Mouse (Mus musculus): Measurements from ENCODE around the gene Atg10. TPM values are rescaled to one million over a fixed set of nuclear protein-coding genes. Genes with fewer than 3 reads are reported as not detected.

The Atg10 gene
- polyA plus RNA-seq, 1 experiment from 2014 or later: 18.8 TPM

DNA sequence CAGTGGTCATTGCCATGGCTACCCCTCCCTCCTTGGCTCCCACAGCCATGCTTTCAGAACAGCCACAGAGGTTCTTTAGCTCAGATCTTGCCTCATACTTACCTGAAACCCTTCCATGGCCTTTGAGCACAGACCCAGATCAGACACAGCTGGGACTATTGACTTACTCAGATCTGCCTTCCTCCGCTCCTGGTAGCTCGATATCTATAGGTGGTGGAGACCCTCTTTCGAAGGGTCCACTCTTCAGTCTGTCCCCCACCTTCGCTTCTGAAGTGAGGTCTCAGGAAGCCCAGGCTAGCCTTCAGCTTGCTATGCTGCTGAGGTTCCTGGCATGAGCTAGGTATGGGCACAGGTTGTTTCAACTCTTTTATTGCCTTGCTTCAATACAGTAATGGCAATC is 309.0 kb downstream of the Atg10 start:
- Histone ChIP-seq H3K36me3 (ENCODE audit: control insufficient read depth, insufficient read depth, low read length) (no peaks in the 10 kb centered on the region), H3K27me3 (ENCODE audit: control insufficient read depth, insufficient read depth, low read length) (no peaks in the 10 kb centered on the region), H3K4me3 (ENCODE audit: low read depth, low read length) (no peak overlapping the region), H3K27ac (ENCODE audit: low read depth, low read length) (no peak overlapping the region), H3K9ac (replicated peaks; ENCODE audit: low read depth, low read length) (no peak overlapping the region), H3K9me3 (ENCODE audit: control insufficient read depth, low read length) (no peaks in the 10 kb centered on the region), H3K4me2 (ENCODE audit: low read depth, low read length) (no peak overlapping the region), H3K4me1 (ENCODE audit: control insufficient read depth, insufficient read depth, low read length) (no peaks in the 10 kb centered on the region; the same call in 1 of the 2 replicates)
- 96% methylated on average over 4 of the region's 4 CpGs for WGBS
- ATAC-seq (ENCODE audit: low read depth): no peak

- Histone ChIP-seq H3K9ac (replicated peaks; ENCODE audit: low read depth, low read length) (no peak overlapping the region), H3K27me3 (ENCODE audit: control insufficient read depth, insufficient read depth, low read length) (no peaks in the 10 kb centered on the region), H3K4me3 (ENCODE audit: low read depth, low read length) (no peak overlapping the region), H3K27ac (ENCODE audit: low read depth, low read length) (peak overlapping the region; percentile 52), H3K4me1 (ENCODE audit: control insufficient read depth, insufficient read depth, low read length) (no peaks in the 10 kb centered on the region; the same call in 1 of the 2 replicates), H3K4me2 (ENCODE audit: low read depth, low read length) (no peak overlapping the region), H3K9me3 (ENCODE audit: control insufficient read depth, low read length) (no peaks in the 10 kb centered on the region), H3K36me3 (ENCODE audit: control insufficient read depth, insufficient read depth, low read length) (no peaks in the 10 kb centered on the region)
- ATAC-seq (ENCODE audit: low read depth): peak; percentile 41
- WGBS: 33% methylated on average over 7 of the region's 7 CpGs
These were observed 310.0 kb downstream of the Atg10 start for GRCm38 (mm10) chr13:90913675-90914192.

DNA sequence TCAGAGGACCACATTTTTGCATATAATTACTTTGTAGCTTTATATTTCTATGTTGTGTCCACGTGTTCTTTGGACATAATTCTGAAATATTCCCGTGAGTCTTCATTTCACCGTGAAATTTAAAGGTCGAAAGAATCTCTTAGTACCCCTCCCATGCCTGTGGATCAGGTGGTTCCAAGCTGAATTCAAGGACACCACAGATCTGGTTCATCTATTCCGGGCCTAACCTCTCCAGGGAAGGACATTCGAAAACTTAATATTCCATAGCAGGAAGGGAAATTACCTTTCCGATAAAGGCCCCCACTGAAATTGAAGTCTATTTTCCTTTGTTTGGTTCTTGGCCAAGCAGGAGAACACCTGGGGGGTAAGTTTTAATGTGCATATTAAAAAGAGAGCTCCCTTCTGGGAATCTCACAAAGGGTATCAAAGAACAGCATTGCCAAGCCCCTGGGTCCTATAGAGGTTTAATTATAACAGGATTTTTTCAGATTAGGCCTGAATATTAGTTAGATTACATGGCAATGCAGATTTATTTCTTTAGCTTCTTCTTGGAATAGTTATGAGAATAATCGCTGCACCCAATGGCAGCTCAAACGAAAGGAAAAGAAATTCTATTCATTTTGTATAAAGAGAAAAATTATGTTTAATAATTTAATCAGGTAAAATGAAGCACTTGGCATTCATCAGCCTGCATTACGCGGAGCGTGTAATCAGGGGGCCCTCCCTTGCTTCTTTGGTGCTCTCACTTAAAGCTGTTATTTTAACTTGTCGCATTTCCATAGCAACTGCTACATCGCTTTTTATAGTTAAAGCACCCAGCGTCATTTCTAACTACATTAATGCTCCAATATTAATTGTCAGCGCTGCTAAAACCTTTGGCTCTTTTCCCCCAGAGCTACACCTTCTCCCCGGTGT is 310.8 kb downstream of the Atg10 start:
- no peaks in the 10 kb centered on the region for H3K27me3 ChIP-seq (ENCODE audit: control insufficient read depth, insufficient read depth, low read length)
- H3K4me1 ChIP-seq (ENCODE audit: control insufficient read depth, insufficient read depth, low read length): no peaks in the 10 kb centered on the region; the same call in 1 of the 2 replicates
- WGBS: 53% methylated on average over 17 of the region's 17 CpGs
- H3K4me2 ChIP-seq (ENCODE audit: low read depth, low read length): no peak overlapping the region
- H3K27ac ChIP-seq (ENCODE audit: low read depth, low read length): peak overlapping the region; percentile 52; the same call in 1 of the 2 replicates
- H3K9me3 ChIP-seq (ENCODE audit: control insufficient read depth, low read length): no peaks in the 10 kb centered on the region
- H3K9ac ChIP-seq (replicated peaks; ENCODE audit: low read depth, low read length): no peak overlapping the region
- no peak overlapping the region for H3K4me3 ChIP-seq (ENCODE audit: low read depth, low read length)
- ATAC-seq (ENCODE audit: low read depth): peak; percentile 64
- no peaks in the 10 kb centered on the region for H3K36me3 ChIP-seq (ENCODE audit: control insufficient read depth, insufficient read depth, low read length)

DNA sequence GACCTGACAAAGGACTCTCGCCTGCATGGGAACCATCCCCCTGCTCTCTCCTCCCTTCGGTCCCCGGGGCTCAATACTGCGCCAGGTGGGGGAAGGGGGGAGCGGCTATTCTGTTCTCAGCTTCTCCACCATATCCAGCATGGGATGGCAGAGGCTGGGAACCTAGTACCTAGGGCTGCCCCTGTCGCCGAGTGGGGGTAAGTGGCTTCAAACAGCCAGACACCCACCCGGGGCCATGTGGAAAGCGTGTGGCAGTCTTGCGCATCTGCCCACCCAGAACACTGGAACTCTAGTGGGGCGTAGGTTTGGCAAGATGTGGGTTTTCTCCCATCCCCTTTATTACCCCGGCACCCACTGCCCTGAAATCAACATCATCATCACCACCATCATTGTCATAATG is 316.4 kb downstream of the Atg10 start:
- H3K4me1 ChIP-seq (ENCODE audit: control insufficient read depth, insufficient read depth, low read length): no peaks in the 10 kb centered on the region
- no peaks in the 10 kb centered on the region for H3K36me3 ChIP-seq (ENCODE audit: control insufficient read depth, insufficient read depth, low read length)
- no peak overlapping the region for H3K9ac ChIP-seq (replicated peaks; ENCODE audit: low read depth, low read length)
- H3K27me3 ChIP-seq (ENCODE audit: control insufficient read depth, insufficient read depth, low read length): no peaks in the 10 kb centered on the region
- WGBS: 91% methylated on average over 12 of the region's 12 CpGs
- H3K9me3 ChIP-seq (ENCODE audit: control insufficient read depth, low read length): no peaks in the 10 kb centered on the region
- H3K4me3 ChIP-seq (ENCODE audit: low read depth, low read length): no peak overlapping the region
- no peak overlapping the region for H3K27ac ChIP-seq (ENCODE audit: low read depth, low read length)
- no peak overlapping the region for H3K4me2 ChIP-seq (ENCODE audit: low read depth, low read length)
- no peak for ATAC-seq (ENCODE audit: low read depth)

DNA sequence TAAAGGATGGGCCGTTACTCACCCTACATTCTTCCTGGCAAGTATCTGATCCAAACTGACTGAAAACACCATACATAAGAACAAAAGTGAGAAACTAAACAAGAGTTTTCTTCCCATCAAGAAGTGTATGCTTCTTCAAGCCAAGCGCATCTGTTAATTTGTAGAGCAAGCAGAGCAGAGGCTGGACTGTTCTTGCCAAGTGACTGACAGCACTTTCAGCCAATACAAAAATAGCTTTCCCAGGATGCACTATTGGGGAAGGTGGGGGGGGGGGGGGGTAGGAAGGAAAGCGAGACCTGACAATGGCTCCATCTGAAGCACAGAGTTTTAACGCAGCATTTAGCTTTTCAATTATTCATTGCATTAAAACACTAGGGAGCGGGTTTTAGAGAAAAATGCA is 318.6 kb downstream of the Atg10 start, which contains the start of gene Atp6ap1l:
TSS of gene Atp6ap1l (minus strand) at position 180 of the 400 bp plus-strand sequence.
- ATAC-seq (ENCODE audit: low read depth): no peak
- no peaks in the 10 kb centered on the region for H3K36me3 ChIP-seq (ENCODE audit: control insufficient read depth, insufficient read depth, low read length)
- no peak within 1 kb of the TSS for H3K27ac ChIP-seq (ENCODE audit: low read depth, low read length)
- no peaks in the 10 kb centered on the region for H3K4me1 ChIP-seq (ENCODE audit: control insufficient read depth, insufficient read depth, low read length)
- no peak within 1 kb of the TSS for H3K4me3 ChIP-seq (ENCODE audit: low read depth, low read length)
- no peaks in the 10 kb centered on the region for H3K9me3 ChIP-seq (ENCODE audit: control insufficient read depth, low read length)
- H3K9ac ChIP-seq (replicated peaks; ENCODE audit: low read depth, low read length): no peak within 1 kb of the TSS
- no peak within 1 kb of the TSS for H3K4me2 ChIP-seq (ENCODE audit: low read depth, low read length)
- 83% methylated on average over 5 of the region's 5 CpGs for WGBS
- no peaks in the 10 kb centered on the region for H3K27me3 ChIP-seq (ENCODE audit: control insufficient read depth, insufficient read depth, low read length)

DNA sequence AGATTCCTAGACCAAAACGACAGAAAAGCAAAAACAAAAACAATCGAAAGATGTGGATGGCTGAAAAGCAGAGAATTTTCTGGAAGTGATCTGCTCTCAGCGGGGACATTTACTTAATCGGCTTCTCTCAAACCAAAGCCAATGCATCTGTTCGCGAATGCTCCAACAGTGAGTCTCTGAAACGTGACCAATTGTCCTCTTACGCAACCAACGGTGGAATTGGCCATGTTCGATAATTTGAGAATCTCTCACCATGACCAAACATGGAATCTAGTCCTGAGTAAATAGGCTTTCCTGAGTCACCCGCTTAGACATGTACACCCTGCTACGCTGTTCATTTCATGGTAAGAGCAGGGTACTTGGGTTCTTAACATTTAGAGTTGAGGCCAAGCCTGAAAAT is 326.9 kb downstream of the Atg10 start:
- Histone ChIP-seq H3K4me3 (ENCODE audit: low read depth, low read length) (no peak overlapping the region), H3K4me2 (ENCODE audit: low read depth, low read length) (no peak overlapping the region), H3K27ac (ENCODE audit: low read depth, low read length) (no peak overlapping the region), H3K9ac (replicated peaks; ENCODE audit: low read depth, low read length) (no peak overlapping the region), H3K27me3 (ENCODE audit: control insufficient read depth, insufficient read depth, low read length) (no peaks in the 10 kb centered on the region), H3K36me3 (ENCODE audit: control insufficient read depth, insufficient read depth, low read length) (no peaks in the 10 kb centered on the region), H3K9me3 (ENCODE audit: control insufficient read depth, low read length) (no peaks in the 10 kb centered on the region), H3K4me1 (ENCODE audit: control insufficient read depth, insufficient read depth, low read length) (no peaks in the 10 kb centered on the region)
- no peak for ATAC-seq (ENCODE audit: low read depth)
- 89% methylated on average over 12 of the region's 12 CpGs for WGBS

GRCm38 (mm10) chr13:90896098-90896497 is 327.7 kb downstream of the Atg10 start:
- Histone ChIP-seq H3K27ac (ENCODE audit: low read depth, low read length) (no peak overlapping the region), H3K9ac (replicated peaks; ENCODE audit: low read depth, low read length) (no peak overlapping the region), H3K4me2 (ENCODE audit: low read depth, low read length) (no peak overlapping the region), H3K9me3 (ENCODE audit: control insufficient read depth, low read length) (no peaks in the 10 kb centered on the region), H3K27me3 (ENCODE audit: control insufficient read depth, insufficient read depth, low read length) (no peaks in the 10 kb centered on the region), H3K36me3 (ENCODE audit: control insufficient read depth, insufficient read depth, low read length) (no peaks in the 10 kb centered on the region), H3K4me3 (ENCODE audit: low read depth, low read length) (no peak overlapping the region), H3K4me1 (ENCODE audit: control insufficient read depth, insufficient read depth, low read length) (no peaks in the 10 kb centered on the region)
- WGBS: 26% methylated on average over 2 of the region's 2 CpGs
- ATAC-seq (ENCODE audit: low read depth): peak; percentile 54; the same call in 1 of the 2 replicates

DNA sequence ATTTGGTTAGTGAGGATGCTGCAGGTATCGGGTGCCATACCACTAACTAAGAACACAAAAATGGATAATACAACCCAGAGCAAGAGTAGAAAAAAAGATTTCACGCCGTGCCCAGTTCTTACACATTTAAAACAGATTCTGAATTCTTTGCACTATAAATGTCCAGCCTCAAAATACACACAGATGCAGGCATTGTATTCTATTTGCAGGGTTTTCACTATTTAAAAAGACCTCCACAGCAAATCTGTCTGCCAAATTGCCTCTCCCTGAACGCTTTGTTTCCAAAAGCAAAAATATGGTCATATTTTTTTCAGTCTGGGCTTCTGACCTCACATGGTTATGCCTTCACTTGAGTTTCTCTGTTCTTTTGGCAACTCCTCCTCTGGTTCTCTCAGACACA is 328.9 kb downstream of the Atg10 start:
- Histone ChIP-seq H3K27me3 (ENCODE audit: control insufficient read depth, insufficient read depth, low read length) (no peaks in the 10 kb centered on the region), H3K27ac (ENCODE audit: low read depth, low read length) (no peak overlapping the region), H3K36me3 (ENCODE audit: control insufficient read depth, insufficient read depth, low read length) (no peaks in the 10 kb centered on the region), H3K9ac (replicated peaks; ENCODE audit: low read depth, low read length) (no peak overlapping the region), H3K4me1 (ENCODE audit: control insufficient read depth, insufficient read depth, low read length) (no peaks in the 10 kb centered on the region), H3K9me3 (ENCODE audit: control insufficient read depth, low read length) (no peaks in the 10 kb centered on the region), H3K4me3 (ENCODE audit: low read depth, low read length) (no peak overlapping the region), H3K4me2 (ENCODE audit: low read depth, low read length) (no peak overlapping the region)
- no peak for ATAC-seq (ENCODE audit: low read depth)
- 91% methylated on average over 4 of the region's 4 CpGs for WGBS

GRCm38 (mm10) chr13:90890111-90890510 is 333.7 kb downstream of the Atg10 start:
- Histone ChIP-seq H3K36me3 (ENCODE audit: control insufficient read depth, insufficient read depth, low read length) (no peaks in the 10 kb centered on the region), H3K4me2 (ENCODE audit: low read depth, low read length) (no peak overlapping the region)
- 93% methylated on average over 5 of the region's 5 CpGs for WGBS

More at GRCm38 (mm10) chr13:90890111-90890510, 333.7 kb downstream of the Atg10 start:
- H3K9ac ChIP-seq (replicated peaks; ENCODE audit: low read depth, low read length): no peak overlapping the region
- H3K9me3 ChIP-seq (ENCODE audit: control insufficient read depth, low read length): no peaks in the 10 kb centered on the region
- ATAC-seq (ENCODE audit: low read depth): no peak
- H3K27ac ChIP-seq (ENCODE audit: low read depth, low read length): no peak overlapping the region
- H3K4me1 ChIP-seq (ENCODE audit: control insufficient read depth, insufficient read depth, low read length): no peaks in the 10 kb centered on the region
- H3K27me3 ChIP-seq (ENCODE audit: control insufficient read depth, insufficient read depth, low read length): no peaks in the 10 kb centered on the region
- H3K4me3 ChIP-seq (ENCODE audit: low read depth, low read length): no peak overlapping the region

All from neural tube, embryonic 14.5 days (tissue).